Mouse (Mus musculus): ENCODE measurements around the gene Ubqln4.
"Not testable (repeated sequence)": the region's sequence is repeated elsewhere in the genome, so short reads cannot be mapped to it uniquely, and the experiment has no call there.

The Ubqln4 gene

DNA sequence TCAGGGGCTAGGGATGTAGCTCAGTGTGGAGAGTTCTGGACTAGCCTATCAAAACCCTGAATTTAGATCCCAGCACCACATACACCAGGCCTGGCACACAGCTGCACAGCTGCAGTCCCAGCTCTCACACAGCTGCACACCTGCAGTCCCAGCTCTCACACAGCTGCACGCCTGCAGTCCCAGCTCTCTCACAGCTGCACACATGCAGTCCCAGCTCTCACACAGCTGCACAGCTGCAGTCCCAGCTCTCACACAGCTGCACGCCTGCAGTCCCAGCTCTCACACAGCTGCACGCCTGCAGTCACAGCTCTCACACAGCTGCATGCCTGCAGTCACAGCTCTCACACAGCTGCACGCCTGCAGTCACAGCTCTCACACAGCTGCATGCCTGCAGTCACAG lies 43.0 kb downstream of the Ubqln4 start:
- not testable (repeated sequence) for DNase-seq (ENCODE audit: inconsistent ontology term)

GRCm38 (mm10) chr3:88602466-88602865 lies 48.9 kb downstream of the Ubqln4 start:
- no peak for DNase-seq (ENCODE audit: inconsistent ontology term)

- peak; percentile 33 for DNase-seq (ENCODE audit: inconsistent ontology term)
Measured at GRCm38 (mm10) chr3:88603714-88604161, 50.2 kb downstream of the Ubqln4 start.

- no peak for DNase-seq (ENCODE audit: inconsistent ontology term)
Measured at GRCm38 (mm10) chr3:88604863-88605262, 51.3 kb downstream of the Ubqln4 start.

DNA sequence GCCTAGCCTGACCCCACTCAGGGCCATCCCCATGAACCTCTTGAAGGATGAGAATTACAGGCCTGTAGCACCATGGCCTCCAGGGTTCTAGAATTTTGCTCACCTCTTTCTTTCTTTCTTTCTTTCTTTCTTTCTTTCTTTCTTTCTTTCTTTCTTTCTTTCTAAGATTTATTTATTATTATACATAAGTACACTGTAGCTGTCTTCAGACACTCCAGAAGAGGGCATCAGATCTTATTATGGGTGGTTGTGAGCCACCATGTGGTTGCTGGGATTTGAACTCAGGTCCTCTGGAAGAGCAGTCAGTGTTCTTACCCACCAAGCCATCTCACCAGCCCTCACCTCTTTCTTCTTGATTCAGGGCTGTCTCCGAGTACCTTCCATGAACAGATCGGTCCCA lies 52.1 kb downstream of the Ubqln4 start, which contains the start of gene Arhgef2:
Gene Arhgef2, plus strand, starts transcription at position 301 of the 400 bp plus-strand sequence.
- not testable (repeated sequence) for DNase-seq (ENCODE audit: inconsistent ontology term)

GRCm38 (mm10) chr3:88607065-88607757 lies 53.7 kb downstream of the Ubqln4 start:
- peak; percentile 88 for DNase-seq (ENCODE audit: inconsistent ontology term)

GRCm38 (mm10) chr3:88607758-88608138 lies 54.2 kb downstream of the Ubqln4 start:
- DNase-seq (ENCODE audit: inconsistent ontology term) = no peak

GRCm38 (mm10) chr3:88609066-88609465 lies 55.5 kb downstream of the Ubqln4 start:
- no peak for DNase-seq (ENCODE audit: inconsistent ontology term)

DNA sequence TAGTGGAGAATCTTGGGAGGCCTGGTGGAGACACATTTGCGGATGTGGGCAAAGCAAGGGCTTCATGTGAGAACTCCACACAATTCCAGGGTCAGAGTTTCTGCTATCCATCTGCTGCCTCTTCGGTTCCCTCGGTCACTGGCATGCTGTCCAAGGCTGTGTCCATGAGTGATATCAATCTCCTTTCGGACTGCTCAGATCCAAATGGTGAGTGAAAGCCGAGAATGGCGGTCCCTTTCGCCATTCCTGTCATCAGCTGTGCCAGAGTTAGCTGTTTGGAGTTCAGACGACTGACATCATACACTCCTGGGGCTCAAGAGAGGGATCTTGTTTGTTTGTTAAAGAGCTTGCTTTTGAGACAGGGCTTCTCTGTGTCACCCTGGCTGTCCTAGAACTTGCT lies 60.9 kb downstream of the Ubqln4 start:
- DNase-seq (ENCODE audit: inconsistent ontology term) = no peak

GRCm38 (mm10) chr3:88615117-88615516 lies 61.6 kb downstream of the Ubqln4 start:
- DNase-seq (ENCODE audit: inconsistent ontology term) = no peak

DNA sequence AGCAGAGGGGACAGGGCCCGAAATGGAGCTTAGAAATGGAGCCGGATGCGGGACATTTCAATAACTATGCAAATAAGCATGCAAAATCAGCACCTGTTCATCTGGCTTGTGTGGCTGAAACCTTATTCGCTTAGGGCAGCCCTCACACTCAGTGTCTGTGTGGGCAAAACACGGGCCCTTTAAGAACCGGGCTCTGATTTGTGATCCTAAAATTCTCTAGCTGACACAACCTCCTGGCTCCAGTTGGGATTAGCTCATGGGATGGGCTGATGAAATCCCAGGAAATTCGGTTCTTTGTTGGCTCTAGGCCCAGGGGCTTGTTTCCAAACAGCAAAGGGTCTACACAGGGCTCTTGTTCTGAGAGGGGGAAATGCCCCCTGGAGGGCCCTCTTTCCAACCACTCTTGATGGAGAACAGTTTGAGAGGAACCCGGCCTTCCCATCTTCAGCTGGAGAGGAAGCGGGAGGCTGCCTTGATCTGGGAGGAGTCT lies 62.4 kb downstream of the Ubqln4 start:
- no peak for DNase-seq (ENCODE audit: inconsistent ontology term)

DNA sequence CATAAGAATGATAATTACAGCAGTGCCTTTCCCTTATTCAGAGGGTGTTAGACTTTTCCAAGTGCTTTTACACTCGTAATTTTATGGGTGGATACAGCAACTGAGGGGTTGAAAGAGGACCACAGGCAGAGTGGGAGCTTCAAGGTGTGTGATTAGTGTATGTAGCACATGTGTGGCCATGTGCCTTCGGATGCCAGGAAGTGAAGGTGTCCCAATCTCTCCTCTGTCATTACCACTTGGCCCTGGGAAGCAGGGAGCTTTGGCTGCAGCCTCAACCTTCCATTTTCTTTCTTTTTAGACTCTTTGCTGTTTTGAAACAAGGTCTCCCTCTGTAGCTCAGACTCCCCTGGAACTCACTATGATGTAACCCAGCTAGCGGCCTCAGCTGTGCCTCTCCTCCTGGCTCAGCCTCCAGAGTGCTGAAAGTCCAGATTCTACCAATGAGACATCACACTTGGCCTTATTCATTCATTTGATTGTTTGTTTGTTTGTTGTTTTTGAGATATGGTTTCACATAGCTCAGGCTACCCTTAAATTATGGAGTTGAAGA lies 63.5 kb downstream of the Ubqln4 start:
- no peak for DNase-seq (ENCODE audit: inconsistent ontology term)

GRCm38 (mm10) chr3:88618074-88618871 lies 64.7 kb downstream of the Ubqln4 start:
- DNase-seq (ENCODE audit: inconsistent ontology term) = no peak

Data from Muller cell, postnatal 12 days (primary cell).